Mouse (Mus musculus) MEL (cell line): Measurements from ENCODE around the gene Rims1. TPM values are rescaled to one million over a fixed set of nuclear protein-coding genes. Genes with fewer than 3 reads are reported as not detected.

Experiments
- DNase-seq: peaks from one replicate; pipeline ENCODE4 v3.0.0; 2011; ENCODE audit warnings: low read depth, low spot score
- H3K27ac ChIP-seq: 2 replicates; pipeline ENCODE4 v1.5.1; 2012; ENCODE audit warnings: low read depth, mild to moderate bottlenecking, control low read depth, low read length, moderate library complexity; ENCODE audit not compliant: control insufficient read depth
- H3K27me3 ChIP-seq, 2 experiments: fragments of 150-350 bp in 1 of 2; sonication (generic) in 1 of 2; 2 replicates each; pipeline ENCODE4 v1.6.1; 2012; ENCODE audit warnings: low read length in 2 of 2, mild to moderate bottlenecking in 2 of 2, improper control_type of control experiment in 1 of 2, moderate library complexity in 1 of 2; ENCODE audit not compliant: insufficient read depth in 2 of 2, control insufficient read depth in 1 of 2
- H3K36me3 ChIP-seq, 2 experiments: 2 replicates each; pipeline ENCODE4 v1.6.1; 2012 to 2014; ENCODE audit warnings: low read length in 2 of 2, improper control_type of control experiment in 1 of 2, inconsistent platforms in 1 of 2, mild to moderate bottlenecking in 1 of 2; ENCODE audit not compliant: insufficient read depth in 2 of 2, control insufficient read depth in 1 of 2
- H3K4me1 ChIP-seq, 2 experiments: fragments of 150-350 bp in 1 of 2; sonication (generic) in 1 of 2; 2 replicates each; pipeline ENCODE4 v1.6.1; 2012; ENCODE audit warnings: low read length in 2 of 2, improper control_type of control experiment in 1 of 2, mild to moderate bottlenecking in 1 of 2; ENCODE audit not compliant: insufficient read depth in 2 of 2, control insufficient read depth in 1 of 2
- H3K4me3 ChIP-seq, 2 experiments: fragments of 150-350 bp in 1 of 2; sonication (generic) in 1 of 2; 2 replicates each; pipeline ENCODE4 v1.5.1; 2012; ENCODE audit warnings: low read depth in 2 of 2, low read length in 2 of 2, mild to moderate bottlenecking in 2 of 2, moderate library complexity in 2 of 2, control low read depth in 1 of 2, improper control_type of control experiment in 1 of 2; ENCODE audit not compliant: control insufficient read depth in 1 of 2, insufficient read depth in 1 of 2
- H3K79me2 ChIP-seq: 2 replicates; pipeline ENCODE4 v1.6.1; 2012; ENCODE audit warnings: mild to moderate bottlenecking, low read length, moderate library complexity; ENCODE audit not compliant: control insufficient read depth, poor library complexity, insufficient read depth
- H3K9ac ChIP-seq: 2 replicates; pipeline ENCODE4 v1.6.1; 2012; ENCODE audit warnings: low read depth, mild to moderate bottlenecking, control low read depth, low read length, moderate library complexity; ENCODE audit not compliant: control insufficient read depth, poor library complexity, severe bottlenecking
- H3K9me3 ChIP-seq: fragments of 150-350 bp; sonication (generic); replicated peaks from 2 replicates; pipeline ENCODE4 v1.6.1; 2012; ENCODE audit warnings: mild to moderate bottlenecking, low read length, improper control_type of control experiment, moderate library complexity; ENCODE audit not compliant: insufficient read depth
- BHLHE40 ChIP-seq: IDR thresholded peaks from 2 replicates; pipeline ENCODE4 v1.6.1; 2012; ENCODE audit warnings: low read depth, mild to moderate bottlenecking, inconsistent platforms, low read length, improper control_type of control experiment, borderline replicate concordance
- CHD1 ChIP-seq: IDR thresholded peaks from 2 replicates; pipeline ENCODE4 v1.6.1; 2012; ENCODE audit warnings: low read depth, mild to moderate bottlenecking, inconsistent platforms, low read length, improper control_type of control experiment
- CHD2 ChIP-seq: IDR thresholded peaks from 2 replicates; pipeline ENCODE4 v1.6.1; 2011; ENCODE audit warnings: low read length, improper control_type of control experiment
- CTCF ChIP-seq, 3 experiments: IDR thresholded peaks in 2 of 3; conservative IDR thresholded peaks in 1 of 3; 2 replicates each; pipeline ENCODE4 v1.5.1; 2011 to 2012; ENCODE audit warnings: low read length in 3 of 3, low read depth in 2 of 3, mild to moderate bottlenecking in 2 of 3, improper control_type of control experiment in 1 of 3, inconsistent platforms in 1 of 3, mixed read lengths in 1 of 3, moderate library complexity in 1 of 3; ENCODE audit not compliant: control insufficient read depth in 1 of 3, insufficient read depth in 1 of 3, poor library complexity in 1 of 3, severe bottlenecking in 1 of 3
- E2F4 ChIP-seq: IDR thresholded peaks from 2 replicates; pipeline ENCODE4 v1.6.1; 2011; ENCODE audit warnings: low read depth, low read length, improper control_type of control experiment, borderline replicate concordance
- ELF1 ChIP-seq: IDR thresholded peaks from 2 replicates; pipeline ENCODE4 v1.6.1; 2014; ENCODE audit warnings: low read depth, mild to moderate bottlenecking, inconsistent platforms, low read length, improper control_type of control experiment, moderate library complexity
- EP300 ChIP-seq, 2 experiments: IDR thresholded peaks; 2 replicates each; pipeline ENCODE4 v1.6.1; 2011; ENCODE audit warnings: improper control_type of control experiment in 2 of 2, low read length in 2 of 2, low read depth in 1 of 2, mild to moderate bottlenecking in 1 of 2
- GATA1 ChIP-seq: IDR thresholded peaks from 2 replicates; pipeline ENCODE4 v1.6.1; 2011; ENCODE audit warnings: low read depth, low read length, improper control_type of control experiment
- HCFC1 ChIP-seq: IDR thresholded peaks from 2 replicates; pipeline ENCODE4 v1.6.1; 2012; ENCODE audit warnings: low read depth, mild to moderate bottlenecking, inconsistent platforms, low read length, improper control_type of control experiment, moderate library complexity
- KAT2A ChIP-seq: conservative IDR thresholded peaks from 2 replicates; pipeline ENCODE4 v1.6.1; 2012; ENCODE audit warnings: low read depth, low read length, improper control_type of control experiment, inconsistent platforms
- MAFK ChIP-seq: IDR thresholded peaks from 2 replicates; pipeline ENCODE4 v1.6.1; 2011; ENCODE audit warnings: low read depth, mild to moderate bottlenecking, low read length, improper control_type of control experiment, borderline replicate concordance
- MEF2A ChIP-seq: IDR thresholded peaks from 2 replicates; pipeline ENCODE4 v1.6.1; 2014; ENCODE audit warnings: low read depth, mild to moderate bottlenecking, inconsistent platforms, low read length, improper control_type of control experiment; ENCODE audit not compliant: poor library complexity, insufficient replicate concordance, severe bottlenecking; ENCODE audit errors: extremely low read depth
- MXI1 ChIP-seq: IDR thresholded peaks from 2 replicates; pipeline ENCODE4 v1.6.1; 2011; ENCODE audit warnings: mild to moderate bottlenecking, low read depth, low read length, improper control_type of control experiment
- MYC ChIP-seq: IDR thresholded peaks from 2 replicates; pipeline ENCODE4 v1.6.1; 2011; ENCODE audit warnings: low read depth, mild to moderate bottlenecking, low read length, improper control_type of control experiment, moderate library complexity
- POLR2A ChIP-seq, 2 experiments: IDR thresholded peaks; 2 replicates each; pipeline ENCODE4 v1.6.1; 2011 to 2012; ENCODE audit warnings: low read length in 2 of 2, mild to moderate bottlenecking in 2 of 2, control low read depth in 1 of 2, improper control_type of control experiment in 1 of 2, low read depth in 1 of 2, moderate library complexity in 1 of 2; ENCODE audit not compliant: control insufficient read depth in 1 of 2, insufficient read depth in 1 of 2, poor library complexity in 1 of 2
- POLR2AphosphoS2 ChIP-seq: IDR thresholded peaks from 2 replicates; pipeline ENCODE4 v1.6.1; 2011; ENCODE audit warnings: low read length, improper control_type of control experiment
- POLR2AphosphoS5 ChIP-seq: IDR thresholded peaks from 2 replicates; pipeline ENCODE4 v1.6.1; 2012; ENCODE audit warnings: low read depth, borderline replicate concordance, mild to moderate bottlenecking, inconsistent platforms, low read length, moderate library complexity, mixed read lengths
- RAD21 ChIP-seq: IDR thresholded peaks from 2 replicates; pipeline ENCODE4 v1.6.1; 2011; ENCODE audit warnings: mild to moderate bottlenecking, low read depth, low read length, improper control_type of control experiment
- RCOR1 ChIP-seq: IDR thresholded peaks from 2 replicates; pipeline ENCODE4 v1.6.1; 2012; ENCODE audit warnings: low read depth, mild to moderate bottlenecking, inconsistent platforms, low read length, improper control_type of control experiment
- SIN3A ChIP-seq: IDR thresholded peaks from 2 replicates; pipeline ENCODE4 v1.6.1; 2012; ENCODE audit warnings: low read length, improper control_type of control experiment, inconsistent platforms
- SMC3 ChIP-seq: IDR thresholded peaks from 2 replicates; pipeline ENCODE4 v1.6.1; 2011; ENCODE audit warnings: low read depth, low read length, improper control_type of control experiment
- TAL1 ChIP-seq: IDR thresholded peaks from 2 replicates; pipeline ENCODE4 v1.6.1; 2012; ENCODE audit warnings: mild to moderate bottlenecking, inconsistent platforms, low read length, moderate library complexity, mixed read lengths
- TBP ChIP-seq: IDR thresholded peaks from 2 replicates; pipeline ENCODE4 v1.8.0; 2011; ENCODE audit warnings: low read depth, low read length, improper control_type of control experiment
- TCF12 ChIP-seq: IDR thresholded peaks from 2 replicates; pipeline ENCODE4 v1.6.1; 2014; ENCODE audit warnings: low read depth, mild to moderate bottlenecking, inconsistent platforms, low read length, improper control_type of control experiment, moderate library complexity
- UBTF ChIP-seq: IDR thresholded peaks from 2 replicates; pipeline ENCODE4 v1.6.1; 2012; ENCODE audit warnings: low read depth, mild to moderate bottlenecking, inconsistent platforms, low read length, improper control_type of control experiment, moderate library complexity, borderline replicate concordance; ENCODE audit not compliant: insufficient read depth
- USF1 ChIP-seq: IDR thresholded peaks from 2 replicates; pipeline ENCODE4 v1.6.1; 2014; ENCODE audit warnings: low read depth, mild to moderate bottlenecking, inconsistent platforms, low read length, improper control_type of control experiment, moderate library complexity
- USF2 ChIP-seq, 2 experiments: IDR thresholded peaks; 2 replicates each; pipeline ENCODE4 v1.6.1; 2011 to 2012; ENCODE audit warnings: improper control_type of control experiment in 2 of 2, low read length in 2 of 2, borderline replicate concordance in 1 of 2, inconsistent platforms in 1 of 2, low read depth in 1 of 2, mild to moderate bottlenecking in 1 of 2; ENCODE audit not compliant: insufficient read depth in 1 of 2
- ZC3H11A ChIP-seq: IDR thresholded peaks from 2 replicates; pipeline ENCODE4 v1.6.1; 2012; ENCODE audit warnings: low read depth, mild to moderate bottlenecking, inconsistent platforms, low read length, improper control_type of control experiment
- ZKSCAN1 ChIP-seq: IDR thresholded peaks from 2 replicates; pipeline ENCODE4 v1.6.1; 2012; ENCODE audit warnings: low read depth, mild to moderate bottlenecking, inconsistent platforms, low read length, improper control_type of control experiment, moderate library complexity
- ZMIZ1 ChIP-seq: IDR thresholded peaks from 2 replicates; pipeline ENCODE4 v1.6.1; 2012; ENCODE audit warnings: low read depth, mild to moderate bottlenecking, inconsistent platforms, low read length, improper control_type of control experiment, moderate library complexity
- ZNF384 ChIP-seq: IDR thresholded peaks from 2 replicates; pipeline ENCODE4 v1.6.1; 2012; ENCODE audit warnings: low read depth, mild to moderate bottlenecking, inconsistent platforms, low read length, improper control_type of control experiment
- polyA plus RNA-seq, 2 experiments: library from polyadenylated mRNA; stranded (reverse) in 1 of 2; unstranded in 1 of 2; fragments of >175 nt in 1 of 2; fragments of >200 nt in 1 of 2; gene quantifications; 2 replicates each; pipeline versions ENCODE4 v1.2.1 to v1.2.4; 2012; ENCODE audit warnings: low replicate concordance in 2 of 2, low read depth in 1 of 2; ENCODE audit not compliant: insufficient read length in 2 of 2, insufficient read depth in 1 of 2, missing spikeins in 1 of 2
- total RNA-seq: library from RNA; depleted of rRNA; stranded (reverse); fragments of 300-350 nt; gene quantifications from 2 replicates; pipeline ENCODE4 v1.2.3, GENCODE M21; 2012; rRNA removed

Rims1 gene
- 0.10 and 0.31 TPM in 2 replicates for total RNA-seq
- polyA plus RNA-seq = not detected

DNA sequence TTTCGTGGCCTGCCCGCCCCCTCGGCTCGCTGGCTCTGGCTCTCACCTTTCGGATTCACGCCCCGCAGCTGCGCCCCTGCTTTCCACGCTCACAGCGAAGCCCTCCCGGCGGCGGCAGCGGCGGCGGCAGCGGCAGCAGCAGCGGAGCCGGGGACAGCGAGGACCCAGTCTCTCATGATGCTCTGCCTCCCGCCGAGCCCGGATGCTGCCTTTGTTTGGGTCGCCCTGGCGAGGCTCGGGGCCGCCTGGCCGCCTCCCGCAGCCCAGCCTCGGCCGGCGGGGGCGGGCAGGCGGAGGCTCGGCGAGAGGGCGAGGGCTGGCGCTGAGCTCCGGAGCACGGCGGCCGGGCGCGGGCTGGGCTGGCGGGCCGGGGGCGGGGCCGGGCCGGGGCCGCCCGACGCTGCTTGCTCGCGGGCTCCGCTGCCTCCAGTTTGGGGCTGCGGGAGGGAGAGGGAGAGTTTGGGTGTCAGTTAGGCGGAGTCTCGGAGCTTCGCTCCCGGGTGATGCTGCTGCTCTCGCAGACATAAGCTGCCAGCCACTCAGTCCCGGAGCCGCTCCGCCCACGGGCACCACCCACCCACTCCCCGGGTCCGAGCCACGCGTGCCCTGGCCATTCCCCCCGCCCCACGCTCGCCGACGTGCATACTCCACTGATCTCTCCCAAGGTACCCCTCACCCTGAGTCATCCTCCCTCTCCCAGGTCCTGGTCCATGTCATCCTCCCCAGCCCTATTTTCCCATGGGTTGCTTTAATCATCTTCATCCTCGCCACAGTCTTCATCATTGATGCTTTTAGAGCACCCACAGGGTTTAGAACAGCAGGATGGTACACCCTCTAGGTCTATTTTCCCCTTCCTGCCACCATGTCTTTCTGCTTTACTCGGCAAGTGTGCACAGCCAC lies at the start of gene Rims1:
Gene Rims1, minus strand, starts transcription at position 269 of the 900 bp plus-strand sequence.
- H3K4me3 ChIP-seq = no peak within 1 kb of the TSS
- no peak within 1 kb of the TSS for H3K9ac ChIP-seq

DNA sequence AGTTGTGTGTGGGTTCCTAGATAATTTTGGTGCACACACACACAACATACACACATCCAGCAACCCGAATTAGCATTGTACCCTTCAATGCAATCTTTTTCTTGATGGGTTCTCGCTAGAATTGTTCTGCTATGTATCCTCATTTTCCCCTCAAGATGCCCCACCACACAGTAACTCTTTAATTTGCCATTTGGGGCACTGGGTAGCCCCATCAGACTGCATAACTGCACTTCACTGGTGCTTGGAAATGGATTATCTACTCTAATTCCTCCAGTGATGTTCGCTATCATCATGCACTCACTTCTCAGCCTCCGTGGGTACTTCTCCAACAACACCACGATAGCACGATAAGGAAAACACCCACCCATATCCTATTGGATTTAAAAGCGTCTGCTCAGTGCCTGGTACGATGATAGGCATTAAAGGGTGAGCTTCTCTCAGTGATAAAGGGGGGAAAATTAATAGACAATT lies 867 bp upstream of the Rims1 start:
- DNase-seq = no peak
- no peaks in the 10 kb centered on the region for H3K79me2 ChIP-seq
- TF ChIP-seq TCF12 (no peak), MXI1 (no peak), TAL1 (no peak), CHD1 (no peak), UBTF (no peak), RAD21 (no peak), SIN3A (no peak), MEF2A (no peak), HCFC1 (no peak), RCOR1 (no peak), EP300 (IDR thresholded peaks at IDR 0.05; ENCODE audit: low read depth in 1 of 2, low read length in 2 of 2) (no peak), MYC (no peak), POLR2AphosphoS2 (no peak), ZC3H11A (no peak), POLR2A (IDR thresholded peaks at IDR 0.05; ENCODE audit: control insufficient read depth in 1 of 2, insufficient read depth in 1 of 2, low read depth in 1 of 2, low read length in 2 of 2, poor library complexity in 1 of 2) (no peak), MAFK (no peak), BHLHE40 (no peak), ELF1 (no peak)
- H3K36me3 ChIP-seq = no peaks in the 10 kb centered on the region
- no peaks in the 10 kb centered on the region for H3K27me3 ChIP-seq
- no peaks in the 10 kb centered on the region for H3K9me3 ChIP-seq
- no peak overlapping the region for H3K9ac ChIP-seq
- no peak overlapping the region for H3K27ac ChIP-seq
- no peaks in the 10 kb centered on the region for H3K4me1 ChIP-seq
- no peak overlapping the region for H3K4me3 ChIP-seq

More for the DNA sequence above, at the start of gene Rims1:
- no peak for DNase-seq
- Histone ChIP-seq H3K27me3 (no peaks in the 10 kb centered on the region), H3K4me1 (no peaks in the 10 kb centered on the region), H3K79me2 (no peaks in the 10 kb centered on the region), H3K9me3 (no peaks in the 10 kb centered on the region), H3K27ac (no peak within 1 kb of the TSS), H3K36me3 (no peaks in the 10 kb centered on the region)
- TF ChIP-seq ZMIZ1 (no peak), MAFK (no peak), E2F4 (no peak), GATA1 (no peak), ZNF384 (no peak), ZKSCAN1 (no peak), UBTF (no peak), ZC3H11A (no peak), SMC3 (no peak), CHD2 (no peak), CTCF (IDR thresholded peaks at IDR 0.05 in 2 of 3, conservative IDR thresholded peaks at IDR 0.05 in 1 of 3; ENCODE audit: control insufficient read depth in 1 of 3, insufficient read depth in 1 of 3, low read depth in 2 of 3, low read length in 3 of 3, poor library complexity in 1 of 3, severe bottlenecking in 1 of 3) (no peak), POLR2AphosphoS5 (no peak), TBP (no peak), EP300 (IDR thresholded peaks at IDR 0.05; ENCODE audit: low read depth in 1 of 2, low read length in 2 of 2) (no peak), USF1 (no peak), MXI1 (no peak), KAT2A (no peak), USF2 (IDR thresholded peaks at IDR 0.05; ENCODE audit: borderline replicate concordance in 1 of 2, insufficient read depth in 1 of 2, low read depth in 1 of 2, low read length in 2 of 2) (no peak)
